Mouse (Mus musculus) cerebellum, postnatal 10 days (tissue): ENCODE measurements around the gene Gal3st2.
"Not testable (repeated sequence)": the region's sequence is repeated elsewhere in the genome, so short reads cannot be mapped to it uniquely, and the experiment has no call there.

Experiments used
- DNase-seq, 2 experiments: peaks; one replicate each; pipeline ENCODE4 v3.0.0; 2021; ENCODE audit warnings: mixed read lengths in 2 of 2

Gene Gal3st2

DNA sequence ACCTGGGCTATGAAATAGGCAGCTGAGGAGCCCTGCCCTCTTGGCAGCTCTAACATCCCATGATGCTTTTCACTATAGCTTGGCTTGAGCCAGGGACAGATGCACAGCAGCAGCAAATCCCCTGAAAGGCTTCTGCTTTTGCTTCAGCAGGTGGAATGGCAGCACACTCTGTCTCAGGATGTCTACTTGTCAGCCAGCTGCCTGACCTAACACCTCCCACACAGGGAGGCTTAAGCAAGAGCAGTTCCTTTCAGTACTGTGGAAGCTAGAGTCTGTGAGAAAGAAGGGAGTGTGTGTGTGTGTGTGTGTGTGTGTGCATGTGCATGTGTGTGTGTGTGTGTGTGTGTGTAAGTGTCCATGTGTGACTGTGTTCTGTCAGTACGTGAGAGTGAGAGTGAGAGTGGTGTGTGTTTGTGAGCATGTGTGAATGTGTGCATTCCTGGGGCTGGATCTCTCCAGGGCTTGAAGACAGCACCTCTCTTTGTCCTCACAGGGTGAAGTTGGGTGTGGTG, 10.5 kb downstream of the Gal3st2 start:
- DNase-seq: not testable (repeated sequence)

DNA sequence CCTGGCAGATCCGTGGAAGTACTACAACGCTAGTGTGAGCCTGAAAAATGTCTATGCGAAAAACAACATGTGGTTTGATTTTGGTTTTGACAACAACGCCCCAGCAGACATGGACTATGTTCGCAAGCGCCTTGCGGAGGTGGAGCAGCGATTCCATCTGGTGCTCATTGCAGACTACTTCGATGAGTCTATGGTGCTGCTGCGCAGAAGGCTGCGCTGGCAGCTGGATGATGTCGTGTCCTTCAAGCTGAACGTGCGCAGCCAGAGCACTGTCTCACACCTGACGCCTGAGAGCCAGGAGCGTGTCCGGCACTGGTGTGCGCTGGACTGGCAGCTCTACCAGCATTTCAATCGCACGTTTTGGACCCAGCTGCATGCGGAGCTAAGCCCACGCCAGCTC, 13.3 kb downstream of the Gal3st2 start:
- not testable (repeated sequence) for DNase-seq

DNA sequence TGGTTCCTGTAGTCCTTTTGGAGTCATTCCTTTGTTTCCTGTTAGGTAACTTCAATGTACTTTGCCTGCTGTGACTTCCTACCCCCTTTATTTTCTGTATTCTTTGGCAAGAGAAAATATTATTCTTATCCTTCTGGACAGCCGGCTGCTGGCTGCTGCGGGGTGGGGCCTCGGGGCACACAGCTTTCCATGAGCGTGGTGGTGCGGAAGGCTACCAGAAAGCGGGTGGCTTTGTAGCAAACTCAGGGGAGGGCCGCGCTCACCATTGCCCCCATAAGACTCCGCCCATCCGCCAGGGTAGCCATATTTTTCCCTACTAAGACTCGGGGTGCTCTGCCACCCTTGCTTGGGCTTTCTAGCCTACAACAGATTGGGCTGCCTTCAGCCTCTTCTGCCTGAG, 20.7 kb downstream of the Gal3st2 start:
- not testable (repeated sequence) for DNase-seq

DNA sequence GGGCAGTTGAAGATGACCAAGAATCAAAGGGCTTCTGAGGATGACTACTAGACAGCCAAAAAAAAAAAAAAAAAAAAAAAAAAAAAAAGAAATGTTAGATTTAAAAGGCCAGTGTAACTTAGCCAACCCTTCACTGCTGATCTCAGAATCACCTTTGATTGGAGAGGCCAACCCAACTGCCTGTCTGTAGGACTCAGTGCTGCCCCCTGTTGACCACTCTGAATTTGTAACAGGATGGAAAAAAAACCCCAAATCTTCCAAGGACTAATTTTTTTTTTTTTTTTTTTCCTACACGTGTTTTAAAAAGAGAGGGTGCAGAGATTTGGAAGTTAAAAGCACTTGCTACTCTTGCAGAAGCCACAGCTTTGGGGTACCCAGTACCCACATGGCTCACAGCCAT, 29.8 kb downstream of the Gal3st2 start:
- DNase-seq: peak; percentile 9 to 14

DNA sequence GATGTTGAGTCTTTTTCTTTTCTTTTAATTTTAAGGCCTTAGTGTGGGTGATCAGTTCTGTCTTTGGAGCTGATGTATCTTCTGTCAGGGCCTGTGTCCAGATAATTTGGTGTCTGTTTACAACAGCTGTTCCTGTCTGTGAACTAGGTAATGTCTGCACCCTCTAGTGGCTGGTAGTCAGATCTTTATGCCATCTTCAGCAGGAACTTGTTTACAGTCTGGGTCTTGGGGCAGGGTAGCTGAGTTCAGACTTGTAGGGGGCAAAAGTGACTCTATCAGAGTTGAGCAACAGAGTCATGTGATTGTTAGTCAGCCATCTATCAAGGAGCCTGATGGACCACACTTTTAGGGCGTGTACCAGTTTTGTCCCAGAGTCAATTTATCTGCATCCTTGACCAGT, 36.3 kb downstream of the Gal3st2 start:
- DNase-seq: not testable (repeated sequence)

DNA sequence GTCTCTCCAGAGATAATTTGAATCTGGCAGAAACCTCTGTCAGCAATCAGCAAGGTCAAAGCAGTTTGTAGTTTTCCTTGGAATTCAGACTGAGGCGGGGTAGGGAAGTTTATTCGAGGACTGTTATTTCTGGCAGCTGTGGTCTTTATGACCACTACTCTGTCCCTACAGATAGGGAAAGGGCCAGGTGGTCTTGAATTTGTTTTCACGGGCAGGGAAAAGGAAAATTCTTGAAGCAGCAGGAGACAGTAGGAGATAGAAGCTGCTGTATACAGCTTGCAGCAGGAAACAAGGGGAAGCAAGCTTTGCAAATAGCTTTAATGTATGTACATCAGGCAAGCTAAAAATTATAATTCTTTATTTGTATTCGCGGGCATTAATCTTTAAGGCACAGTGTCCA, 40.2 kb downstream of the Gal3st2 start:
- DNase-seq: not testable (repeated sequence)

DNA sequence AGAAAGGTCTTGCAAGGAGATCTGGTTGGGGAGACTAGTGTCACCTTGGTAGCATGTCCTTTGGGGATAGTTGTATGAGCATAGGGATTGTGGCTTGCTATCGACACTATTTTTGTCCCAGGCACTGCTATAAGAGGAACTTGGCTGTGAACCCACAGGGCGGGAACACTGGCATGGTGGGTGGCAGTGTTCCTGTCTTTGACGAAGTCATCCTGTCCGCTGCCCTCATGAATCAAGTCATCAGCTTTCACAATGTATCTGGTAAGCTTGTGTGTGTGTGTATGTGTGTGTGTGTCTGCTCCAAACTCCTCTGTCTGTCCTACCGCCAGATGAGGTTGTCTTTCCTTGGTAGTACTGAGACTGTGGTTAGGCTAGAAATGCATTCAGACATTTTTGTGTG, 45.6 kb downstream of the Gal3st2 start:
- not testable (repeated sequence) for DNase-seq

DNA sequence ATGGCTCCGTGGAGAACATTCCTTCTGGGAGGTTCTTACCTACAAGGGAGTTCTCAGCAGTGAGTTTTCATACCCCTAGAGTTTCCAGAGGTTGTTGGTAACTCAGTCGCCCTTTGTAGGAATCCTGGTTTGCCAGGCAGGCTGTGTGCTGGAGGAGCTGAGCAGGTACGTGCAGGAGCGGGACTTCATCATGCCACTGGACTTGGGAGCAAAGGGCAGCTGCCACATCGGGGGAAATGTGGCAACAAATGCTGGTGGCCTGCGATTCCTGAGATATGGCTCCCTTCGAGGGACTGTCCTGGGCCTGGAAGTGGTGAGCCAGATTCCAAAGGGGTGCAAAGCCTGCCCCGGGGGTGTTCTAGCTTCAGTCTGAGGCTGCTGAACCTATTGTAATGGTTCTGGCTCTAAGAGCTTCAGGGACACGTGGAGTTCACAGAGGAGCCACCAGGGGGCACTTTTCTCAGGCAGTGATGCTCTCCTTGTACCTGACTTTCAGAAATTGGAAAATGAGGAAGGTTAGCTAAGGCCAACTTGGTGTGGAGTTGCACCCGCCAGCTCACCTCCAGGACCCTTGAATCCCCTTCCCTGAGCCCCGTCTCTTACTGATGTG, 48.0 kb downstream of the Gal3st2 start:
- DNase-seq: not testable (repeated sequence)

DNA sequence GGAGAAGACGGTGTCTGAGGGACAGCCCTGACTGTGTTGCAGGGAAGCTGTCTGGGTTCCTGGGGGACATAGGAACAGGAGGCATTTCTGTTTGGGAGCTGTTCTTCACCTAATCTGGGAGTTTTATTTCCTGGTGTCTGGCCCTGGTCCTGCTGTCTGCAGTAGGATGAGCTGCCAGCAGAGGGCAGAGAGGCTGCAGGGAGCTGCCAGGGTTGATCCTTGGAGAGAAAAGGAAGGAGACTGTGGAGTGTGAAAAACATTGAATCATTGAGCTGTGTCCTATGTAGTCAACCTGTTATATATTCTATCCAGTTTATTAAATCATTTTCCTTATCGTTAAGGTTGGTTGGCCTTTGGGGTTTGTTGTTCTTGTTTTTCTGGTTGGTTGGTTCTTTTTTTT, 50.8 kb downstream of the Gal3st2 start:
- DNase-seq: not testable (repeated sequence)

DNA sequence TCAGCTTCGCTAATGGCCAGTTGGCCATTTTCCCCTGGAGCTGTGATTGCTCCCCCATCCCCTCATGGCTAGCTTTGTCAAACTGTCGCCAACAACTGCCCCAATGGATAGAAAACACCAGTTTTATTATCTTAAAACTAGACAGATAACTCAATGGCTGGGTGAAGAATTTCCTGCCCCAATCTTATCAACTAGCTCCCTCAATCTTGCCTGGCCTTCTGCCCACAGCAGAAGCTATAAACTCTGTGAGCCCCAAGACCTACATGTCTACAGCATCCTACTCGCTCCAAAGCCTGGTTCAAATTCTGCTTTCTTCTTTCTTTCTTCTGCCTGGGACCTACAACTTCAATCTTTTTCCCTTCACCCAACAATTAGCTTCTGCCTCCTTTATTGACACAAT, 56.1 kb downstream of the Gal3st2 start:
- not testable (repeated sequence) for DNase-seq

DNA sequence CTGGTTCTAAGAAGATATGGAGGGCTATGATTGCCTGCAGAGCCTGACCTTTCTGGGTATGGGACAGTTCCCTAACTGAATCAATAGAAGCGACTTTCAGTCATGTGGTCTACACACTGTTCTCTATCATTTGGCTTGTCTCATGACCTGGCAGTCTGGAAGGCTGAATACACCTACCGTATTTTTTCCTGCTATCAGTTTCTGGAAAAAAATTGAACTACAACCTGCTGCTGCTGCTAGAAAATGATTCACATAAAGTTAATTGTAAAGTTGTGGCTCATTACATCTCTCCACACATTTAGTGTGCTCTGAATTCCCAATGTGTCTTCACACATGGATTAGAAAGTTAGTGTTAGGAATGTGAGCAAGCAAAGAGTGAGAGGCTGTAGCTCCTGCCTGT, 56.9 kb downstream of the Gal3st2 start, which contains the start of gene Gal3st2b:
Gal3st2b (plus strand) TSS at position 301 of the 400 bp plus-strand sequence.
- not testable (repeated sequence) for DNase-seq

DNA sequence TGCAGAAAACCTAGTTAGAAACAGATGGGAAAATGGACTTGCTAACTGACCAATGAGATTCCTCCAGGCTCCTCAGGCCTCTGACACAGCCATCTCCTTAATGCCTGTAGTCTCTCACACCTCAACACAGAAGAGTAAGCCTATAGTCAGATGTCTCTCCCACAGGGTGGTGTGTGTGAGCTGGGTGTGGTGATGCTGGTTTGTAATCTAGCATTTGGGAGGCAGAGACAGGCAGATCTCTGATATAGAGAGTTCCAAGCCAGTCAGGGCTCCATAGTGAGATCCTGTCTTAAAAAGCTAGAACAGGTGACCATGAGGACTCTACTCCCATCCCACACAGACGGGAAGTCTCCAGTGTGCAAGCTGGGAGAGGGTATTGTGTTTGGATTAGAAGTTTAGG, 57.7 kb downstream of the Gal3st2 start:
- DNase-seq: not testable (repeated sequence)

DNA sequence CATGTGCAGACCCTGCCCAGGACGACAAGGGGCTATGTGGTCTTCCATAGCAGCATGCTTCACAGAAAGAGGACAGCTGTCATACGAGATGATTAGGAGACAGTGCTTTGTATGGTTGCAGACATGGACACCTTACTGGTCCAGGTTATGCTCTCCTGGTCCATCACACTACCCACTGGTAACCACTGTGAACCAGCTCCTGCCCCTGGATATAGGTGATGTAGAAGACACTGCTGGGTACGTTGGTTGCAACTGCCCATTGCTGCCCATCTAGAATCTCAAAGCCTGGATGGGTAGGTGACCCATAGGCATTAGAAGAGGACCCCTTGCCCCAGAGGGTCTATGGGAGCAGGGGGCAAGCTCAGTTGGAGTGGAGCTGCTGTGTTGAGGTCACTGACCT, 58.2 kb downstream of the Gal3st2 start:
- not testable (repeated sequence) for DNase-seq

DNA sequence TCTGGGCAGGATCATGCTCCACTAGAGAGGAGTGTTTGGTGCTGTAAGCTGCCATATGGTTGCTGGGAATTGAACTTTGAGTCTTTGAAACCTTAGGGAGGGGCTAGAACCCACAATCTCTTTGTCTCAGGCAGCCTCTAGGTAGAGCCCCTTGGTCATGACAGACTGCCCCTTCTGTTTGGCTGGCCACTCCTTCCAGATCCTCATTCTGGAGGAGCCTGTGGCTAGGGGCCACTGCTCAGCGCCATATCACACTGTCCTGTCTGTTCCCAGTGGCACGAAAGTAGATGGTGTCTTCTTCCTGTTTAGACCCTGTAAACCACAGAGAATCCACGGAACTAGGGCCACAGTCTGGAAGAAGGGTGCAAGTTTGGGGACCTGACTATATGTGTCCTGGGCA, 61.5 kb downstream of the Gal3st2 start:
- not testable (repeated sequence) for DNase-seq

DNA sequence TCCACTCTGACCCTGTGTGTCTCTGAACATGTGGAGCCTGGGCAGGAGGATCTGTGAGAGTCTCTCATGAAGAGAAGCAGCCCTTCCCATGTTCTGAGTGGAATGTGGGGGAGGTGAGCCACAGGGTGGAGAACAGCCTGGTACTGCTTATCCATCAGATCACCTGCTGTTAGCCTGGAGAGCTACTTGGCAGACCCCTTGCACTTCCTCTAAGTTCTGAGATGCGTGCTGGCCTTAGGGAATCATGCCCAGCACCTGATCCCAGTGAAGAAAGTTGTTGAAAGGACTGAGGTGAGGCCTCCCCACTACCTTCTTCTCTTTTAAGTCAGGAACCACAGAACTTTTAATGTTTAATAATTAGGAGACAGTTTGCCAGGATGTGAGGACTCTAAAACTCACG, 62.0 kb downstream of the Gal3st2 start:
- DNase-seq: peak in 1 of 2 experiments; percentile 42
